In genomic region chr8:120618110-120618509, GRCm38 (mm10) we compare ENCODE assay signal across 8 mouse cellular contexts. TPM values are rescaled to one million over a fixed set of nuclear protein-coding genes. Genes with fewer than 3 reads are reported as not detected.
DNase-seq lines count a peak whose midpoint lies in the region; ATAC-seq lines count a peak whose summit lies in the region.

No protein-coding gene starts in this region.

- WGBS in heart, embryonic 12.5 days = 3% methylated on average over 6 of the region's 6 CpGs
- 0% methylated on average over 6 of the region's 6 CpGs for WGBS in forebrain, embryonic 15.5 days
- WGBS in hindbrain, embryonic 16.5 days = 0% methylated on average over 6 of the region's 6 CpGs

- H3K27me3 ChIP-seq in heart, embryonic 12.5 days (replicated peaks) = 0 out of 2 replicates have a peak, but pooled peaks cover 6% of the 10 kb centered on the region
- H3K27me3 ChIP-seq in forebrain, embryonic 15.5 days = no peaks in the 10 kb centered on the region
- no peaks in the 10 kb centered on the region for H3K27me3 ChIP-seq in hindbrain, embryonic 16.5 days (replicated peaks; ENCODE audit: control insufficient read depth, insufficient read depth, low read length)

- H3K4me2 ChIP-seq in heart, embryonic 12.5 days = no peak overlapping the region
- H3K4me2 ChIP-seq in forebrain, embryonic 15.5 days (replicated peaks) = 0 out of 2 replicates have a peak overlapping the region, but pooled peaks have one; percentile 16
- H3K4me2 ChIP-seq in hindbrain, embryonic 16.5 days (ENCODE audit: low read length) = peak overlapping the region; percentile 16; the same call in 1 of the 2 replicates

- ATAC-seq in heart, embryonic 12.5 days (ENCODE audit: insufficient number of reproducible peaks, low FRiP score) = no peak
- ATAC-seq in forebrain, embryonic 15.5 days (replicated peaks) = peak; percentile 57
- ATAC-seq in hindbrain, embryonic 16.5 days = peak; percentile 26
- ATAC-seq in megakaryocyte progenitor cell, adult 5-6 weeks (replicated peaks; ENCODE audit: poor library complexity) = peak; percentile 89

- DNase-seq in heart, adult 11 months = peak; percentile 95
- DNase-seq in cerebellum, adult 18-20 months = peak; percentile 63 to 76
- peak; percentile 69 to 84 for DNase-seq in layer of hippocampus, postnatal 25 days (ENCODE audit: extremely low spot score in 1 of 2, low spot score in 1 of 2)
- DNase-seq in right cerebral cortex, postnatal 4 days = peak; percentile 77

- H3K4me1 ChIP-seq in heart, embryonic 12.5 days (replicated peaks) = peaks cover 40% of the 10 kb centered on the region
- peaks cover 27% of the 10 kb centered on the region for H3K4me1 ChIP-seq in forebrain, embryonic 15.5 days
- peaks cover 15% of the 10 kb centered on the region for H3K4me1 ChIP-seq in hindbrain, embryonic 16.5 days (ENCODE audit: control insufficient read depth, insufficient read depth, low read depth, low read length)

- H3K9me3 ChIP-seq in heart, embryonic 12.5 days (replicated peaks) = no peaks in the 10 kb centered on the region
- H3K9me3 ChIP-seq in forebrain, embryonic 15.5 days = no peaks in the 10 kb centered on the region
- H3K9me3 ChIP-seq in hindbrain, embryonic 16.5 days (ENCODE audit: control insufficient read depth, low read length) = no peaks in the 10 kb centered on the region

- no peak overlapping the region for H3K4me3 ChIP-seq in heart, embryonic 12.5 days
- H3K4me3 ChIP-seq in forebrain, embryonic 15.5 days = no peak overlapping the region
- no peak overlapping the region for H3K4me3 ChIP-seq in hindbrain, embryonic 16.5 days (ENCODE audit: low read length)

- H3K36me3 ChIP-seq in heart, embryonic 12.5 days = no peaks in the 10 kb centered on the region
- no peaks in the 10 kb centered on the region for H3K36me3 ChIP-seq in forebrain, embryonic 15.5 days
- H3K36me3 ChIP-seq in hindbrain, embryonic 16.5 days (ENCODE audit: control insufficient read depth, insufficient read depth, low read length) = no peaks in the 10 kb centered on the region

- no peak overlapping the region for H3K9ac ChIP-seq in heart, embryonic 12.5 days
- peak overlapping the region; percentile 30; the same call in 1 of the 2 replicates for H3K9ac ChIP-seq in forebrain, embryonic 15.5 days (replicated peaks)
- H3K9ac ChIP-seq in hindbrain, embryonic 16.5 days (ENCODE audit: low read depth, low read length) = no peak overlapping the region; the same call in 1 of the 2 replicates

- H3K27ac ChIP-seq in heart, embryonic 12.5 days (ENCODE audit: poor library complexity, severe bottlenecking) = no peak overlapping the region
- H3K27ac ChIP-seq in forebrain, embryonic 15.5 days (replicated peaks) = peak overlapping the region; percentile 47; the same call in 1 of the 2 replicates
- H3K27ac ChIP-seq in hindbrain, embryonic 16.5 days (ENCODE audit: low read depth, low read length) = no peak overlapping the region

RNA-seq across cellular contexts. Expression of gene Gins2, which starts 29.0 kb away (rescaled TPM):
- 63.4 and 66.8 TPM in 2 replicates for polyA plus RNA-seq in heart, embryonic 12.5 days (2016; fragmentation: Nextera tagmentation; extraction: Ambion mirVana)
- 27.1 and 34.2 TPM in 2 replicates for polyA plus RNA-seq in forebrain, embryonic 15.5 days (2015; fragmentation: Nextera tagmentation; extraction: Ambion mirVana)
- 20.6 and 22.0 TPM in 2 replicates for polyA plus RNA-seq in hindbrain, embryonic 16.5 days (2015; fragmentation: Nextera tagmentation; extraction: Ambion mirVana)
- 1 to 10 TPM; 2.9 to 4.6 TPM for total RNA-seq in layer of hippocampus, postnatal 25 days (2021)
- total RNA-seq in megakaryocyte progenitor cell, adult 5-6 weeks (2015) = 65.9 and 67.1 TPM in 2 replicates
- 28.1 and 47.1 TPM in 2 replicates for total RNA-seq in megakaryocyte progenitor cell, adult 5-6 weeks (2017)

RNA-seq across cellular contexts. Expression of gene 1190005I06Rik, which starts 29.3 kb away (rescaled TPM):
- polyA plus RNA-seq in heart, embryonic 12.5 days (2016; fragmentation: Nextera tagmentation; extraction: Ambion mirVana) = 3.5 and 6.7 TPM in 2 replicates
- polyA plus RNA-seq in forebrain, embryonic 15.5 days (2015; fragmentation: Nextera tagmentation; extraction: Ambion mirVana) = 8.3 and 11.3 TPM in 2 replicates
- 18.3 and 20.5 TPM in 2 replicates for polyA plus RNA-seq in hindbrain, embryonic 16.5 days (2015; fragmentation: Nextera tagmentation; extraction: Ambion mirVana)
- 10 to 100 TPM; 15.2 to 15.9 TPM for total RNA-seq in layer of hippocampus, postnatal 25 days (2021)
- total RNA-seq in megakaryocyte progenitor cell, adult 5-6 weeks (2015) = 0.78 and 1.1 TPM in 2 replicates
- total RNA-seq in megakaryocyte progenitor cell, adult 5-6 weeks (2017) = not detected in 2 replicates

RNA-seq across cellular contexts. Expression of gene Gm27021, which starts 49.8 kb away (rescaled TPM):
- polyA plus RNA-seq in heart, embryonic 12.5 days (2016; fragmentation: Nextera tagmentation; extraction: Ambion mirVana) = 0.72 TPM in 1 of 2 replicates, not detected in the other
- 6.6 and 7.3 TPM in 2 replicates for polyA plus RNA-seq in forebrain, embryonic 15.5 days (2015; fragmentation: Nextera tagmentation; extraction: Ambion mirVana)
- polyA plus RNA-seq in hindbrain, embryonic 16.5 days (2015; fragmentation: Nextera tagmentation; extraction: Ambion mirVana) = 6.5 and 7.9 TPM in 2 replicates
- total RNA-seq in layer of hippocampus, postnatal 25 days (2021) = not detected
- total RNA-seq in megakaryocyte progenitor cell, adult 5-6 weeks (2015) = not detected in 2 replicates
- not detected in 2 replicates for total RNA-seq in megakaryocyte progenitor cell, adult 5-6 weeks (2017)

RNA-seq across cellular contexts. Expression of gene Cox4i1, which starts 49.9 kb away (rescaled TPM):
- 1,676 and 1,716 TPM in 2 replicates for polyA plus RNA-seq in heart, embryonic 12.5 days (2016; fragmentation: Nextera tagmentation; extraction: Ambion mirVana)
- 971 and 990 TPM in 2 replicates for polyA plus RNA-seq in forebrain, embryonic 15.5 days (2015; fragmentation: Nextera tagmentation; extraction: Ambion mirVana)
- polyA plus RNA-seq in hindbrain, embryonic 16.5 days (2015; fragmentation: Nextera tagmentation; extraction: Ambion mirVana) = 1,225 and 1,379 TPM in 2 replicates
- total RNA-seq in layer of hippocampus, postnatal 25 days (2021) = 1,000 to 10,000 TPM; 1,090 to 1,232 TPM
- 731 and 787 TPM in 2 replicates for total RNA-seq in megakaryocyte progenitor cell, adult 5-6 weeks (2015)
- 392 and 475 TPM in 2 replicates for total RNA-seq in megakaryocyte progenitor cell, adult 5-6 weeks (2017)

RNA-seq across cellular contexts. Expression of gene Emc8, which starts 50.3 kb away (rescaled TPM):
- 168 and 183 TPM in 2 replicates for polyA plus RNA-seq in heart, embryonic 12.5 days (2016; fragmentation: Nextera tagmentation; extraction: Ambion mirVana)
- polyA plus RNA-seq in forebrain, embryonic 15.5 days (2015; fragmentation: Nextera tagmentation; extraction: Ambion mirVana) = 168 and 178 TPM in 2 replicates
- polyA plus RNA-seq in hindbrain, embryonic 16.5 days (2015; fragmentation: Nextera tagmentation; extraction: Ambion mirVana) = 118 and 124 TPM in 2 replicates
- total RNA-seq in layer of hippocampus, postnatal 25 days (2021) = 10 to 100 TPM; 73.4 to 89.1 TPM
- total RNA-seq in megakaryocyte progenitor cell, adult 5-6 weeks (2015) = 63.9 and 66.1 TPM in 2 replicates
- total RNA-seq in megakaryocyte progenitor cell, adult 5-6 weeks (2017) = 56.3 and 61.1 TPM in 2 replicates
